Mouse (Mus musculus) gastrocnemius, adult 18-20 months (tissue): Measurements from ENCODE around the gene Prim1. TPM values are rescaled to one million over a fixed set of nuclear protein-coding genes. Genes with fewer than 3 reads are reported as not detected.
"Not testable (repeated sequence)": the region's sequence is repeated elsewhere in the genome, so short reads cannot be mapped to it uniquely, and the experiment has no call there.

Experiments used
- DNase-seq: peaks from one replicate; pipeline ENCODE4 v3.0.0; 2021; ENCODE audit warnings: low spot score
- total RNA-seq, 2 experiments: library from RNA; stranded (reverse); gene quantifications; 2 replicates each; pipeline ENCODE4 v1.2.3; 2021

Prim1 gene
- total RNA-seq, 2 experiments from 2014 or later, result 0.64 to 1.0 TPM

DNA sequence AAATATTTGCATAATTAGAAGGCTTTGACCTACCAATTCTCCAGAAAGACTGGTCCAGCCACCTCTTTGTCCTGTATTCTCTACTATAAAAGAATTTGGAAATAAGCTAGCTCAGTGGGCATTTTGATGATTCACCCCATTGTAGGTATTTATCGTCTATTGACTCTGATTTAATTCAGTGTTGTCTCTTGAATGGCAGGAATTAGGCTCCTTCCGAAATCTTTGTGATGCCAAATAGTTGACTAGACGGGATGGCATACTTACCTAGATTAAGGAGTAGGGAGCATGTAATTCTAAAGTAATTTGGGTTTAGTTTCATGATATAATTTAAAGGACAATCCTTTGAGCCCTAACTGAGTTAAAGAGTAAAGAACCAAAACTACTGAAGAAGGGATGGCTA, 23.0 kb downstream of the Prim1 start:
- DNase-seq, result no peak

DNA sequence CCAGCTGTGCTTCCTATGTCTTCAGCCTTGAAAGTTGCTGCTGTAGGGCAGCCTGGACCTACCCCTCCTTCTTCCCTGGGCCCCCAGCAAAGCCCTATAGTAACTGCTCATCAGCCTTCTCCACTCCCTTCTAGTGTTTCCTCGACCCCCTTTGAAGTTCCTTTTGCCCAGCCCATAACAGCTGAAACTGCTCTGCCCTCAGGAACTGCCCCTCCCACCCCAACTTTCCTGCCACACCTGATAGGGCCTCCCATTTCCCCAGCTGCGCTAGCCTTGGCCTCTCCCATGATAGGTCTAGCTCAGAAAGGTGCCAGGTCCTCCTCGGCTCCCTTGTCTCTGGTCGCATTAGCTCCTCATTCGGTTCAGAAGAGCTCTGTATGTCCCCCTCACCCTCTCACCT, 24.2 kb downstream of the Prim1 start:
- DNase-seq, result peak; percentile 26

DNA sequence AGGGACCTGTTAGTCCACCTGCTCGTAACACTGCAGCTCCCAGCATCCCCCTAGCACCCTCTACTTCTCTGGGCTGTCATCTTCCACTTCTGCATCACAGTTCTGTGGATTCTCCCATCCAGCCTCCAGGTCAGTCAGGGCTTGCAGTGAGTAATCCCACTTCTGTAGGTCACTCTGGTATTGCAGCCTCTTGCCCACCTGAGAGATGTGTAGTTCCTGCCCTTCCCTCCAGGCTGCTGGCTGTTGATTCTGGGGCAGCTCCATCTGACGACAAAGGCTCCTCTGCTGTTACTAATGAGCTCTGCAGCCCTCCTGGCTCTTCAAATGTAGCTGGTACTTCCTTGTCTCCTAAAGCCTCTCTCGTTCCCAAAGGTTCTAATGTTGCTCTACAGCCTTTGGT, 24.9 kb downstream of the Prim1 start:
- no peak for DNase-seq

DNA sequence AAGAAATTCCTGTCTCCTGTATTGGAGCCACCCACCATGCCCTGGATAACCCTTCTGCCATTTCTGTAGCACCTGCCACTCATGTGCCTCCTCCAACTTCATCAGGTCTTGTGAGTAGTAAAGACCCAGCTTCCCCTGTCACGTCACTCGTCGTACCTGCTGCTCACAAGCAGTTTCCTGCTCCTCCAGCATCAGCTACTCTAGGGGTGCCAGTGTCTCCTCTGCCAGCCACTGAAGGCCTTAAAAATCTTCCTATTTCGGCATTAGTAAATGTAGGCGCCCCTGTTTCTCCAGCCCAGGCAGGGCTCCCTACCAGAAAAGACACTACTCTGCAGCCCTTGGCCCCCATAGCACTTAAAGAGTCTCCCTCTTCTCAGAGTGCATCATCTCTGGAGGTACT, 25.3 kb downstream of the Prim1 start:
- no peak for DNase-seq

DNA sequence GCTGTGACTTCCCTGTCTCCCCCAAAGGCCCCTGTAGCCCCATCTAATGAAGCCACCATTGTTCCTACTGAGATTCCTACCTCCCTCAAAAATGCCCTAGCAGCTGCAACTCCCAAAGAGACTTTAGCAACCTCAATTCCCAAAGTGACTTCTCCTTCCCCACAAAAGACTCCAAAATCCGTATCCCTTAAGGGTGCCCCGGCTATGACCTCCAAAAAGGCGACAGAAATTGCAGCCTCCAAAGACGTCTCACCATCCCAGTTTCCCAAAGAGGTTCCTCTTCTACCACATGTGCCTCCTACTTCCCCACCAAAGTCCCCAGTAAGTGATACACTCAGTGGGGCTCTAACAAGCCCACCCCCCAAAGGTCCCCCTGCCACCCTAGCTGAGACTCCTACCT, 26.7 kb downstream of the Prim1 start:
- DNase-seq, result no peak

DNA sequence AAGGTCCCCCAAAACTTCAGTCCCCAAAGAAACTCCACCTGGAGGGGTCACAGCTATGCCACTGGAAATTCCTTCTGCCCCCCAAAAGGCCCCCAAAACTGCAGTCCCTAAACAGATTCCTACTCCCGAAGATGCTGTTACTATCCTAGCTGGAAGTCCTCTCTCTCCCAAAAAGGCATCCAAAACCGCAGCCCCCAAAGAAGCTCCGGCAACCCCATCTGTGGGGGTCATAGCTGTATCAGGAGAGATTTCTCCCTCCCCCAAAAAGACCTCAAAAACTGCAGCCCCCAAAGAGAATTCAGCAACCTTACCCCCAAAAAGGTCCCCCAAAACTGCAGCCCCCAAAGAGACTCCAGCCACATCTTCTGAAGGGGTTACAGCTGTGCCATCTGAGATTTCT, 27.5 kb downstream of the Prim1 start:
- no peak for DNase-seq

DNA sequence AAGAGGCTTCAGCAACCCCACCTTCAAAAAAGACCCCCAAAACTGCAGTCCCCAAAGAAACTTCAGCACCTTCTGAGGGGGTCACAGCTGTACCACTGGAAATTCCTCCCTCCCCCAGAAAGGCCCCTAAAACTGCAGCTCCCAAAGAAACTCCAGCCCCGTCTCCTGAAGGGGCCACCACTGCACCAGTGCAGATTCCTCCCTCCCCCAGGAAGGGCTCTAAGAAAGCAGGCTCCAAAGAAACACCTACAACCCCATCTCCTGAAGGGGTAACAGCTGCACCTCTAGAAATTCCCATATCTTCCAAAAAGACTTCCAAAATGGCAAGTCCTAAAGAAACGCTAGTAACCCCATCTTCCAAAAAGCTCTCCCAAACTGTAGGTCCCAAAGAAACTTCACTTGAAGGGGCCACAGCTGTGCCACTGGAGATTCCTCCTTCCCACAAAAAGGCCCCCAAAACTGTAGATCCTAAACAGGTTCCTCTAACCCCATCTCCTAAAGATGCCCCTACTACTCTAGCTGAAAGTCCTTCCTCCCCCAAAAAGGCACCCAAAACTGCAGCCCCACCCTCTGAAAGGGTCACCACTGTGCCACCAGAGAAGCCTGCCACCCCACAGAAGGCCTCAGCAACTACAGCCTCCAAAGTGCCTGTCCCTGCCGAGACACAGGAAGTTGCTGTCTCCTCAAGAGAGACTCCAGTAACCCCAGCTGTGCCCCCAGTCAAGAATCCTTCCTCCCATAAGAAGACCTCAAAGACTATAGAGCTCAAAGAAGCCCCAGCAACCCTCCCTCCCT, 28.3 kb downstream of the Prim1 start:
- no peak for DNase-seq

DNA sequence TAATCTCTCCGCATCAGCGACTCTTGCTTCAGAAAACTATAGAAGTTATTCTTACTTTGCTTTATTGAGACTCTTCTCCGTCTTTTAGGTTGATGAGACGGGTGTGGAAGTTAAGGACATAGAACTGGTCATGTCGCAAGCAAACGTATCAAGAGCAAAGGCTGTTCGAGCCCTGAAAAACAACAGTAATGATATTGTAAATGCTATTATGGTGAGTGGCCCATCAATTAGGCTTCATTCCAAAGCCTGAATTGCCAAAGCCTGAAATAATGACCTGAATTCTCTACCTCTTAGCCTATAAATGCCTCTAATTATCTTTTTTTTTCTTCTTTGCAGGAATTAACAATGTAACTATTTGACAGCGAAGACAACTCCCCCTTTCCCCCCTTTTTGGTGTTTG, 33.2 kb downstream of the Prim1 start:
- DNase-seq, result no peak

DNA sequence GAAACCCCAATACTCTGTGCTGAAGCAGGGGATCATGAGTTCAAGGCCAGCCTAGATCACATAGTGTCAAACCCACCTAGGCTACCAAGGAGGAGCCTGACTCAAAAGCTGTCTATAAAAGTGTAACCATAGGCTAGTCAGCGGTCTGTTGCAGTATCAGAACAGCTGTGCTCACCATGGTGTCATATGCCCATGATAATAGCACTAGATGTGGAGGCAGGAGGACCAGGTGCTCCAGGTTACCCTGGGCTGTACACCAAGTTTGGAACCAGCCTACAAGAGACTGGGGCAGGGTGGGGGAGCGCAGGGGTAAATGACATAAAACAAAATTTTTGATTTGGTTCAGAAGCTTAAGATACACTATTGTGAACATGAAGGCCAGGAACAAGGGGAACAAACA, 34.8 kb downstream of the Prim1 start:
- no peak for DNase-seq

DNA sequence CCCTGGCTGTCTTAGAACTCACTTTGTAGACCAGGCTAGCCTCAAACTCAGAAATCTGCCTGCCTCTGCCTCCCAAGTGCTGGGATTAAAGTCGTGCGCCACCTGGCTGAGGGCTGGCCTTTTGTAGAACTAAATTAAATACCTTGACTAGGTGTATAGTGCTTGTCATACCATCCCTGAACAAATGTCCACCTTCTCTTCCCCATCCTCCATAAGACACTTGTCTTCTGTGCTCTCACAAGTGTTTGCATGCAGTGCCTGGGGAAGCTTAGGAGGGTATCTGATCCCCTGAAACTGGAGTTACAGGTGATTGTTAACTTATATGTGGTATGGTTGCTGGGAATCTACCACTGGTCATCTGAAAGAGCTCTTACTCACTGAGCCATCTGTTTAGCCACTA, 35.4 kb downstream of the Prim1 start:
- no peak for DNase-seq

DNA sequence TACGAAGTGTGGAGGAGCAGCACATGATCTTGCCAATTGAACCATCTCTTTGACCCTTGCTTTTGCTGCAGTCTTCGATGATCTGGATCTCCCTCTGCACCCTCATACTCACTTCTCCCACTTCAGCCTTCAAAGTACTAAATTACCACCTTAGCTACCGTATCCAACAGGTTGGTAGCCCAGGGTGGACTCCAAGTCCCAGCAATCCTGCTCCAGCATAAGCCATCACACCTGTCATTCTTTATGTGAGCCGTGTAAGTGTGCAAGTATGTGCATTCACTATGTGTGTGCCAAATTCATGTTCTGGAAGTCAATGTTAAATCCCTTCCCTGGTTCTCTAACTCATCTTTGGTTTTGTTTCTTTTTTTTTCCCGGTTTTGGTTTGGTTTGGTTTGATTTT, 36.6 kb downstream of the Prim1 start:
- DNase-seq, result no peak

DNA sequence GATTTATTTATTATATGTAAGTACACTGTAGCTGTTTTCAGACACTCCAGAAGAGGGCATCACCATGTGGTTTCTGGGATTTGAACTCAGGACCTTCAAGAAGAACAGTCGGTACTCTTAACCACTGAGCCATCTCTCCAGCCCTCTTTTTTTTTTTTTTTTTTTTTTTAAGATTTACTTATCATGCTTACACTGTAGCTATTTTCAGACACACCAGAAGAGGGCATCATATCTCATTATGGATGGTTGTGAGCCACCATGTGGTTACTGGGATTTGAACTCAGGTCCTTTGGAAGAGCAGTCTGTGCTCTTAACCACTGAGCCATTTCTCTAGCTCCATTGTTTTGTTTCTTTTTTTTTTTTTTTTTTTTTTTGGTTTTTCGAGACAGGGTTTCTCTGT, 37.2 kb downstream of the Prim1 start:
- not testable (repeated sequence) for DNase-seq

DNA sequence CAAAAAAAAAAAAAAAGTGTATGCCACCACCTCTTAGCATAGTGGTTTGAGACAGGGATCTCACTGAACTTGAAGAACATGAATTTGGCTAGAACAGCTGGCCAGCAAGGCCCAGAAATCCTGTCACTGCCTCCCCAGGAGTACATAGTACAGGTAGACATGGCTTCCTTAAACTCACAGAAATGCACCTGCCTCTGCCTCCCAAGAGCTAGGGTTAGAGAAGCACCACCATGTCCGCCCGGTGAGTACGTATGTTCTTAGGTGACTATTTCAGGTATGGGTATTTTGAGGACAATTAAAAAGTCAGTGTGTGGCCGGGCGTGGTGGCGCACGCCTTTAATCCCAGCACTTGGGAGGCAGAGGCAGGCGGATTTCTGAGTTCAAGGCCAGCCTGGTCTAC, 38.0 kb downstream of the Prim1 start:
- no peak for DNase-seq

DNA sequence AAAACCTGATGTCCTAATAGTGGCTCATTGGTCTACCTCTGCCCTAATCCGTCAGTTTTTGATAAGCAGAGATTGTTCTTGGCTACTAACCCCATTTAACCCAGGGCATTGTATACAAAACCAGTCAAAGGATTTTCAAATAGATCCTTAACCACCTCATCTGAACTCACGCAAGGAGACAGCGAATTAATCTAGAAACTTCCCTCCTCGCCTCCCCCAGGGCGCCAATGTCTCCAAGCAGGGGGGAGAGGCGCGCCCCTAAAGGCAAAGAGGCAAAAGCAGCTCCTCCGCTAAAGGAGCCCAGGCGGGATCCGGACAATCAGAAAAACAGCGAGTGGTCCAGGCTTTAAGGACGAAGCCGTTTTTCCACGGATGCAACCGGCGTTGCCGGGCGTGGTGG, 43.2 kb downstream of the Prim1 start:
- no peak for DNase-seq

DNA sequence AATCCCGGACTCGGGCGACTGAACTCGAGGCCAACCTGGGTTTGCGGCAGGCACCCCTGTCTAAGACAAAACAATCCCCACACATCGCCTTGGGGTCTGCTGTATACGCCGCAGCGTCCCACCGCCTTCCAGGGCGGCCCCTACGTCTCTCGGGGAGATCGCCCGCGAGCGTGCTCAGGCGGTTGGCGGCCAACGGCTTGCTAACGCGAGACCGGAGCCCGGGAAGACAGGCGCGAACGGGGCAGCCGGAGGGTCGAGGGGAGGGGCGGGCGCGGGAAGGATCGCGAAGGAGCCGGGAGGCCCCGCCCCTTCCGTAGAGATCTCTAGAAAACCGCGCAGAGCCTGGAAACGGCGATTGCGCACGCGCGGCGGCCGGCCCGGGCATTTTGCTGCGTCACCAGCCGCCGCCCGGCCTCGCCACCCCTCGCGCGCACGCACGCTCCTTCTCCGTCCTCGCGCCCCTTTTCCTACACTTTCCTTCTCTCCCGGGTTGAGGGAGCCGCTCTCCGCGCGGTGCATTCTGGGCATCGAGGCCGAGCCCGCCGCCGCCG, 43.7 kb downstream of the Prim1 start, which contains the start of gene Ptges3:
Ptges3 (plus strand) TSS at position 354 of the 551 bp plus-strand sequence.
- peak; percentile 95 for DNase-seq

DNA sequence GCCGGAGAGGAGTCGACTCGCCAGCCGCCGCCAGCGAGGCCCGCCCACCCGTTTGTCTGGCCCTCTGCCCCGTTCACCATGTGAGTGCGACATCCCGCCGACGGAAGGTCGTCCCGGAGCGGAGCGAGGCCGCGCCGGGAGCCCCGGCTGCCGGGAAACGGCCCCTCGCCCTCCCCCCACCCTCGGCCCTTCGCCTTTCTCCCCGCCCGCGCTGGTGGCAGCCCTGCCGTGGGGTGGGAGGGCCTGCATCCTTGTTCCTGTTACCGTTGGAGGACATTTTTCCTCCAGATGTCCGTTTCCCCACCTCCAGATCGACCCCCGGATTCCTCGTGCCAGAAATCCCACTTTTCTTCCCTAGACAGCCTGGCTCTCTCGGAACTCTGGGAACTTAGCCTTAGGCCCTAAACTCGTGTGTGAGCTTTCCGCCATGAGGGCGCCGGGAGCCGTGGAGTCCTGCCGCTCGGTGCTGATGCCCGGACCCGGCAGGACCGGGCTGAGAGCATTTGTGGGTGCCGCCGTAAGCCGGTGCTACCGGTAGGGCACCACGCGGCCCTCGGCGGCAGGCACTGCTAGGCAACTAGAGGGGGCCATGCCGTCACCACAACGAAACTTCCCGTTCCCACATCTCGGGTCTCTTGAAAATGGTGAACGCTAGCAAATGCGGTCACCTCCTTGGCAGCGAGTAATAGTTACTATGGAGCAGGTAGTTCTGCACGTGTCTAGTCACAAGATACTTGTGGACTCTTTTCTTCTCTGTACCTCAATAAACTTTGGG, 44.4 kb downstream of the Prim1 start:
- DNase-seq, result peak; percentile 42

DNA sequence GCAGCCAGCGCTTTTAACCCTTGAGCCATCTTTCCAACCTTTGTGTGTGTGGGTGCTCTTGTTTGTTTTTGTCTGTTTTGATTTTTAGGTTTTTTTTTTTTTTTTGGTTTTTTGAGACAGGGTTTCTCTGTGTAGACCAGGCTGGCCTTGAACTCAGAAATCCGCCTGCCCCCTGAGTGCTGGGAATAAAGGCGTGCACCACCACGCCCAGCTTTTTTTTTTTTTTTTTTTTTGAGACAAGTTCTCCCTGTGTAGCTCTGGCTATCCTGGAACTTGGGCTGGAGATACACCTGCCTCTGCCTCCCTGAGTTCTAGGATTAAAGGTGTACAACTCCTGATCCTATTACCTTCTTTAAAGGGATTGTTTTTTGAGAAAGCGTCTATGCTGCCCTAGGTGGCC, 46.1 kb downstream of the Prim1 start:
- DNase-seq, result no peak

DNA sequence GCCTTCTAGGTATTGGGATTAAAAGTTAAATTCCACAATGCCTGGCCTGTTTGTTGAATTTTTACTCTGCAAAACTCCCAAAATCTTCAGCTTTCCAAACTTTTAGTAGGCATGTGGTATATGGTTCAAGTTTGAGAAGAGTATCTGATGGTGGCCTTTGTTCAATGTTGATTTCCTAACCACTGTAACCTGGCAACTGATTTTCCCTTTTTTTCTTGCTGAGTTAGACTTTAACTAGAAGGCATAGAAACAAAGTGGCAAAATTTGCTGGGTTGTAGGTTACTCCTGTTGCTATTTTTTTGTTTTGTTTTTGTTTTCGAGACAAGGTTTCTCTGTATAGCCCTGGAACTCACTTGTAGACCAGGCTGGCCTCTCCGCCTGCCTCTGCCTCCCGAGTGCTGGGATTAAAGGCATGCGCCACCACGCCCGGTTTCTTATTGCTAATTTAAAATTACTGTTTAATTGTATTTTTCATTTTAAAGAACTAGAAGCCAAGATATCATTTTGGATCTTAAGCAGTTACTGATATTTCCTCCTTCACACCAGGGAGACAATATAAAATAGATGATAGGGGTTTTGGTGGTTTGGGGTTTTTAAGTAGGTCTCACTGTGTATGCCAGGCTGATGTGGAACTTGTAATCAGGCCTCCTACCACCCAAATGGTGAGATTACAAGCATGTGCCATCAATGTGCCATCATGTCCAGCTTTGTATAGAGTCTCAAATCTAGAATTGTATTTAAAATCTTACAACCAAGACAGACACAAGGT, 47.4 kb downstream of the Prim1 start:
- no peak for DNase-seq

DNA sequence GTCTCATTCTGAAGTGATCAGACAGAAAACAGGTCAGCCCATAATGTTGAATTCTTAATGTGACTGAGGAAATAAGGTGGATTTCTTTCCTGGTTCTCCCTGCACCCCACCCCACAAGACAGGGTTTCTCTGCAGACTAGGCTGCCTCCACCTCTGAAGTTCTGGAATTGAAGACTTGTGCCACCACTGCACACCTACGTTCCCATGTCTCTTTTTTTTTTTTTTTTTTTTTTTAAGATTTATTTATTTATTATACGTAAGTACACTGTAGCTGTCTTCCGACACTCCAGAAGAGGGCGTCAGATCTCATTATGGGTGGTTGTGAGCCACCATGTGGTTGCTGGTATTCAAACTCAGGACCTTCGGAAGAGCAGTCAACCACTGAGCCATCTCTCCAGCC, 51.1 kb downstream of the Prim1 start:
- no peak for DNase-seq

DNA sequence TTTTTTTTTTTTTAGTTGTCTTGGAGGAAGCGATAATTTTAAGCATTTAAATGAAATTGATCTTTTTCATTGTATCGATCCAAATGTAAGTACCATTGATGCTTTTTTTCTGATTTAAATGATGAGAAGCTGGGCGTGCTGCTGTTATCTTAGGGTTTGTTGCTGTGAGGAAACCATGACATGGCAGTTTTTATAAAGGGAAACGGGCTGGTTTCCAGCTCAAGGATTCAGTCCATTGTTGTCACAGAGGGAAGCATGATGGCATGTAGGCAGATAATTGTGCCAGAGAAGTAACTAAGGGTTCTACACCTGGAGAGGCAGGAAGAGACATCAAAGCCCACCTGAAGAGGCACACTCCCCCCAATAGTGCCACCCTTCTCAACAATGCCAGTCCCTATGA, 54.2 kb downstream of the Prim1 start:
- DNase-seq, result no peak

DNA sequence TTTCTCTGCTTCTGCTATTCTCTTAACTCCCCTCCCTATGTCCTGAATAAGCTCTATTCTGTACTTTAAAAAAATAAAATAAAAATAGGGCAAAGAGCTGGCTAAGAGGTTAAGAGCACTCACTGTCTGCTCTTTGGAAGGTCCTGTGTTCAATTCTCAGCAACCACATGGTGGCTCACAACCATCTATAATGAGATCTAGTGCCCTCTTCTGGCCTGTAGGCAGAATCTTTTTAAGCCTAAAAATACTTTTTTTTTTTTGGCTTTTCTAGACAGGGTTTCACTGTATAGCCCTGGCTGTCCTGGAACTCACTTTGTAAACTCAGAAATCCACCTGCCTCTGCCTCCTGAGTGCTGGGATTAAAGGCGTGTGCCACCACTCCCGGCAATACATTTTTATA, 55.5 kb downstream of the Prim1 start:
- not testable (repeated sequence) for DNase-seq

DNA sequence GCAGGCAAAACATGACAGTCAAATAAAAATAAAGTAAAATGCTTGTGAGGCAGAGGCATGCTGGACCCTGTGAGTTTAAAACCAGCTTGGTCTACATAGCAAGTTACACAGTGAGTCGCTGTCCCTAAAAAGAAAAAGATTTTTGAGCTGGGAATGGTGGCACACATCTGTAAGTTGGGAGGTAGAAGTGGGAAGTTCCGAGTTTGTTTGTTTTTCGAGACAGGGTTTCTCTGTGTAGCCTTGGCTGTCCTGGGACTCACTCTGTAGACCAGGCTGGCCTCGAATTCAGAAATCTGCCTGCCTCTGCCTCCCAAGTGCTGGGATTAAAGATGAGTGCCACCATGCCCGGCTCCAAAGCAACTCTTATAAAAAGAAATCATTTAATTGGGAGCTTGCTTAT, 63.3 kb downstream of the Prim1 start:
- DNase-seq, result not testable (repeated sequence)
